Mouse (Mus musculus): ENCODE measurements around the gene Nrl. TPM values are rescaled to one million over a fixed set of nuclear protein-coding genes. Genes with fewer than 3 reads are reported as not detected.

Gene Nrl
- polyA plus RNA-seq, 2 experiments: not detected

DNA sequence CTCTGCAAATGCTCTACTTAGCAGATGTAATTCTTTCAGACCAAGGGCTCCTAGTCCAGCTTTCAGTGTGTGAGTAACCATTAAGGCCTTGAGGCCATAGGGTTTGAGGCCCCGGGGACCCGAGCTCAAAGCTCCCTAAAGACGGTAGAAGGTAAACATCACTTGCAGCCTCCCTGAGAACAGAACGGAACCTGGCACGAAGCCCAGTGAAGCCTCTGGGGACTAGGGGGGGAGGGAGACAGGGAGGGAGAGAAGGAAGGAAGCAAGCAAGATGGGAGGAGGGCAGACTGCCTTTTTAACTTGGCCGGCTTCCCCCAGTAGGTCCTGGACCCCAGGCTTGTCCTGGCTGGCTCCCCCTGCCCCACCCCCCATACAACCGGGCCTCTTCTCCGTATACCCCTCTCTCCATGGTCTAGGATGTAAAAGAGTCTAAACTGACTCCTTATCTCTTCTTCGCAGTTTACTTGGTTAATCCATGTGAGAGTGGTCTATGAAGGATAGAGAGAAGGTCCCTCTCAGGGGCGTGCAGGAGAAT lies 16.1 kb upstream of the Nrl start:
- Histone ChIP-seq H3K4me3 (ENCODE audit: insufficient read depth in 1 of 2, low read depth in 2 of 2, low read length in 2 of 2) (peak overlapping the region; percentile 66 to 79), H3K4me2 (ENCODE audit: low read depth) (peak overlapping the region; percentile 73), H3K9ac (replicated peaks) (peak overlapping the region; percentile 88), H3K36me3 (replicated peaks; ENCODE audit: control insufficient read depth, insufficient read depth, low read depth) (peaks cover 16% of the 10 kb centered on the region), H3K27me3 (ENCODE audit: control insufficient read depth, insufficient read depth, low read length) (no peaks in the 10 kb centered on the region), H3K27ac (peak overlapping the region; percentile 86), H3K9me3 (ENCODE audit: control insufficient read depth, low read length) (no peaks in the 10 kb centered on the region), H3K4me1 (replicated peaks; ENCODE audit: control insufficient read depth in 2 of 2, insufficient read depth in 2 of 2, low read length in 1 of 2) (peaks cover 20 to 30% of the 10 kb centered on the region in 2 experiments)
- TF ChIP-seq EP300 (IDR thresholded peaks at IDR 0.05; ENCODE audit: low read depth) (no peak; the same call in 1 of the 2 replicates), CTCF (IDR thresholded peaks at IDR 0.05; ENCODE audit: low read depth) (no peak)
- ATAC-seq (ENCODE audit: insufficient read depth) (peak; percentile 35), DNase-seq (ENCODE audit: low read depth in 3 of 3, low spot score in 3 of 3) (peak in 1 of 3 experiments; percentile 49)
- 1% methylated on average over 10 of the region's 10 CpGs for WGBS (ENCODE audit: insufficient replicate concordance)

GRCm38 (mm10) chr14:55540067-55540786 lies 15.4 kb upstream of the Nrl start, which contains the start of gene Pck2:
Gene Pck2 (plus strand): TSS chr14:55540266.
- Histone ChIP-seq H3K9me3 (ENCODE audit: control insufficient read depth, low read length) (no peaks in the 10 kb centered on the region), H3K27ac (peak within 1 kb of the TSS; percentile 86), H3K9ac (replicated peaks) (peak within 1 kb of the TSS; percentile 88), H3K4me1 (replicated peaks; ENCODE audit: control insufficient read depth in 2 of 2, insufficient read depth in 2 of 2, low read length in 1 of 2) (peaks cover 20 to 30% of the 10 kb centered on the region in 2 experiments), H3K4me3 (ENCODE audit: insufficient read depth in 1 of 2, low read depth in 2 of 2, low read length in 2 of 2) (peak within 1 kb of the TSS; percentile 66 to 79), H3K36me3 (replicated peaks; ENCODE audit: control insufficient read depth, insufficient read depth, low read depth) (peaks cover 13% of the 10 kb centered on the region), H3K4me2 (ENCODE audit: low read depth) (peak within 1 kb of the TSS; percentile 73), H3K27me3 (ENCODE audit: control insufficient read depth, insufficient read depth, low read length) (no peaks in the 10 kb centered on the region)
- peak; percentile 92 to 94 (median 93) for DNase-seq (ENCODE audit: low read depth in 3 of 3, low spot score in 3 of 3)
- peak; percentile 96 for ATAC-seq (ENCODE audit: insufficient read depth)
- under 1% methylated on average over 32 of the region's 32 CpGs for WGBS (ENCODE audit: insufficient replicate concordance)
- TF ChIP-seq CTCF (IDR thresholded peaks at IDR 0.05; ENCODE audit: low read depth) (no peak), EP300 (IDR thresholded peaks at IDR 0.05; ENCODE audit: low read depth) (no peak; the same call in 1 of the 2 replicates)

DNA sequence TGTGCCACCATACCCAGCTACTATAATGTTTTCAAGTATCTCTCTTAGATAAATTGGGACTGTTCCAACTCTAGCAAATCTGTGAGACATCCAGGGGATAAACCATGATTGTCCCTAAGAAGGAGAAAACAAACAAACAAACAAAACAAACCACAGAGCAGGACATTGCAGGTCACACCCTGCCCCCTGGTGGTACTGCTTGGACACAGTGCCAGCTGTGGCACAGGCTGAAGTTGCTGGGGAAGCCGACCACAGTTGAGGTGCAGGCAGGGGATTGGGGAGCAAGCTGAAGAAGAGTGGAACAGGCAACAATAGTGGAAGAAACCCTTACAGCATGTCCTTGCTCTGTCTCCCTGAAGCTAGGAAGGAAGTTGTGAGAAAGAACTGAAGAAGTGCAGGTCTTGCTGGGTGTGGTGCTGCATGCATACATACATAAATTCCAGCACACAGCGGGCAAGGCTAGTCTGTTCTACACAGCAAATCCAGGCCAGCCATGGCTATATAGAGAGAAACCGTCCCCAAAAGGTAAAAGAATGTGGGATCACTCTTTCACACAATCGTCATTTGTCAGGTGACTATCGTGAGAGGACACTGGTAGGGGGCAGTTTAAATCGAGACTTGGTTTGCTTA lies 11.4 kb upstream of the Nrl start:
- H3K4me2 ChIP-seq (ENCODE audit: low read depth): no peak overlapping the region
- no peak overlapping the region for H3K4me3 ChIP-seq (ENCODE audit: insufficient read depth in 1 of 2, low read depth in 2 of 2, low read length in 2 of 2)
- no peak overlapping the region for H3K9ac ChIP-seq (replicated peaks)
- no peaks in the 10 kb centered on the region for H3K36me3 ChIP-seq (replicated peaks; ENCODE audit: control insufficient read depth, insufficient read depth, low read depth)
- ATAC-seq (ENCODE audit: insufficient read depth): no peak
- H3K4me1 ChIP-seq (replicated peaks; ENCODE audit: control insufficient read depth in 2 of 2, insufficient read depth in 2 of 2, low read length in 1 of 2): peaks cover 17 to 22% of the 10 kb centered on the region in 2 experiments
- TF ChIP-seq EP300 (IDR thresholded peaks at IDR 0.05; ENCODE audit: low read depth): no peak
- peak; percentile 97 for TF ChIP-seq CTCF (IDR thresholded peaks at IDR 0.05; ENCODE audit: low read depth)
- DNase-seq (ENCODE audit: low read depth in 3 of 3, low spot score in 3 of 3): no peak
- H3K27ac ChIP-seq: no peak overlapping the region
- no peaks in the 10 kb centered on the region for H3K27me3 ChIP-seq (ENCODE audit: control insufficient read depth, insufficient read depth, low read length)
- no peaks in the 10 kb centered on the region for H3K9me3 ChIP-seq (ENCODE audit: control insufficient read depth, low read length)
- 48% methylated on average over 6 of the region's 6 CpGs for WGBS (ENCODE audit: insufficient replicate concordance)

DNA sequence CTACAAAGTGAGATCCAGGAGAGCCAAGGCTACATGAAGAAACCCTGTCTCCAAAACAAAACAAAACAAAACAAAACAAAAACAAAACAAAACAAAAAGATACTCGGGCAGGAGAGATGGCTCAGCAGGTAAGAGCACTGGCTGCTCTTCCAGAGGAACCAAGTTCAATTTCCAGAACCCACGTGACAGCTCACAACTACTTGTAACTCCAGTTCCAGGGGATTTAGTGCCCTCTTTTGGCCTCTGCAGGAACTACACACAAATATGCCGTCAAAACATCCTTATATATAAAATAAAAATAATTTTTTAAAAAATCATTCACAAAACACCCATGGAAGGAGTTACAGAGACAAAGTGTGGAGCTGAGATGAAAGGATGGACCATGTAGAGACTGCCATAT lies 3.2 kb upstream of the Nrl start:
- no peak overlapping the region for H3K9ac ChIP-seq (replicated peaks)
- 10% methylated on average over 3 of the region's 3 CpGs for WGBS (ENCODE audit: insufficient replicate concordance)
- H3K27me3 ChIP-seq (ENCODE audit: control insufficient read depth, insufficient read depth, low read length): peaks cover 13% of the 10 kb centered on the region
- no peaks in the 10 kb centered on the region for H3K9me3 ChIP-seq (ENCODE audit: control insufficient read depth, low read length)
- no peak overlapping the region for H3K27ac ChIP-seq
- H3K36me3 ChIP-seq (replicated peaks; ENCODE audit: control insufficient read depth, insufficient read depth, low read depth): no peaks in the 10 kb centered on the region
- H3K4me1 ChIP-seq (replicated peaks; ENCODE audit: control insufficient read depth in 2 of 2, insufficient read depth in 2 of 2, low read length in 1 of 2): no peaks in the 10 kb centered on the region
- DNase-seq (ENCODE audit: low read depth in 3 of 3, low spot score in 3 of 3): peak in 2 of 3 experiments; percentile 36 to 50
- H3K4me3 ChIP-seq (ENCODE audit: insufficient read depth in 1 of 2, low read depth in 2 of 2, low read length in 2 of 2): no peak overlapping the region
- no peak for ATAC-seq (ENCODE audit: insufficient read depth)
- H3K4me2 ChIP-seq (ENCODE audit: low read depth): no peak overlapping the region
- TF ChIP-seq EP300 (IDR thresholded peaks at IDR 0.05; ENCODE audit: low read depth) (no peak), CTCF (IDR thresholded peaks at IDR 0.05; ENCODE audit: low read depth) (peak; percentile 70)

DNA sequence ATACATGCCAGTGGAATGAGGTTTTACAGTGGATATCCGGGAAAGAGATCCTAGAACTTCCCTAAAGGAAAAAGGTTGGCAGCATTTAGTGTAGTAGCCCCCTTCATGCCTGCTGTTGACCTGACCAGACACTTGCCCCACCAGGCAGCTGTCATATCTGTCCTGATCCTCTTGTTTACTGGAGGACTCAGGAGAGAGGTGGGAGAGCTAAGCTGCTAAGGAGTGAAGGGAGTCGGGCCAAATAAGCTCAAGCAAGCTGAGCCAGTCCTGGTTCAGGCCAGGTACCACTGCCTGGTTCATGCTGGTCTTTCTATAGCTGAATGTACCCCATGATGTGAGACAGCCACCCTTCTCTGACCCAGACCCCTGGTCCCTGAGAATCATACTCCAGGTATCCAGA lies 1.9 kb upstream of the Nrl start:
- Histone ChIP-seq H3K4me2 (ENCODE audit: low read depth) (no peak overlapping the region), H3K9ac (replicated peaks) (no peak overlapping the region), H3K27ac (no peak overlapping the region), H3K27me3 (ENCODE audit: control insufficient read depth, insufficient read depth, low read length) (peaks cover 26% of the 10 kb centered on the region), H3K9me3 (ENCODE audit: control insufficient read depth, low read length) (no peaks in the 10 kb centered on the region), H3K36me3 (replicated peaks; ENCODE audit: control insufficient read depth, insufficient read depth, low read depth) (no peaks in the 10 kb centered on the region), H3K4me1 (replicated peaks; ENCODE audit: control insufficient read depth in 2 of 2, insufficient read depth in 2 of 2, low read length in 1 of 2) (no peaks in the 10 kb centered on the region), H3K4me3 (ENCODE audit: insufficient read depth in 1 of 2, low read depth in 2 of 2, low read length in 2 of 2) (no peak overlapping the region)
- WGBS (ENCODE audit: insufficient replicate concordance): 50% methylated on average over 2 of the region's 2 CpGs
- DNase-seq (ENCODE audit: low read depth in 3 of 3, low spot score in 3 of 3): no peak
- TF ChIP-seq EP300 (IDR thresholded peaks at IDR 0.05; ENCODE audit: low read depth) (no peak), CTCF (IDR thresholded peaks at IDR 0.05; ENCODE audit: low read depth) (no peak)
- no peak for ATAC-seq (ENCODE audit: insufficient read depth)
